Mouse (Mus musculus) embryonic fibroblast, embryonic 13.5 days (primary cell): Measurements from ENCODE around the gene Vstm5.

Source experiments
- CTCF ChIP-seq: IDR thresholded peaks from 2 replicates; pipeline ENCODE4 v1.5.1; 2011; ENCODE audit warnings: mild to moderate bottlenecking, control low read depth, low read length, moderate library complexity, borderline replicate concordance; ENCODE audit not compliant: insufficient read depth
- POLR2A ChIP-seq: IDR thresholded peaks from 2 replicates; pipeline ENCODE4 v1.6.1; 2011; ENCODE audit warnings: low read depth, mild to moderate bottlenecking, control low read depth, low read length, moderate library complexity

DNA sequence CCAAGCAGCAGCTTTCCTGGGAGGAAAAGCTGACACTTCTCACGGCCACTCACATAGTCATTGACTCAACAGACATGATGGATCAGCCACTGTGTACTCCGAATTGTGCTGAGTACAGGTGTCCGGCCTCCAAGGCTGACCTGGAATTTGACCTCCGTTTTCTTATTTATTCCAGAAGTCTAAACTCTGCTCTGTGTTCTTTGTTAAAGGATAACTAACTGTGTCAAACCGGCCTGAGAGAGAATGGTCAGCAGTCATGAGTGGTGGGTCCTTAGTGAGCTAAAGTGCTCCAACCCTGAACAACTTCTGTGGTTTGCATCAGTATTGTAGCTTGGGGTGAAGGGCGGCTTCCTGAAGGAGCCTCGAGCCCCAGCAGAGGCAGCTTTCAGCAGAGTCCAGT lies 13.4 kb downstream of the Vstm5 start:
- TF ChIP-seq CTCF (no peak), POLR2A (no peak)
